Mouse (Mus musculus): Measurements from ENCODE around the gene Agpat4. TPM values are rescaled to one million over a fixed set of nuclear protein-coding genes. Genes with fewer than 3 reads are reported as not detected.

Gene Agpat4
- total and polyA plus RNA-seq, 2 experiments from 2014 or later, result 47.7 to 58.2 TPM

GRCm38 (mm10) chr17:12168536-12168935 is 50.0 kb downstream of the Agpat4 start:
- TF ChIP-seq CTCF (IDR thresholded peaks at IDR 0.05), result no peak
- WGBS, result 19% methylated on average over 10 of the region's 10 CpGs
- Histone ChIP-seq H3K4me1 (ENCODE audit: insufficient read depth, low read length) (peaks cover 17% of the 10 kb centered on the region; the same call in 1 of the 2 replicates), H3K9me3 (ENCODE audit: low read length) (no peaks in the 10 kb centered on the region), H3K4me2 (ENCODE audit: low read depth, low read length, poor library complexity, severe bottlenecking) (no peak overlapping the region), H3K4me3 (ENCODE audit: low read depth, low read length) (no peak overlapping the region), H3K27me3 (ENCODE audit: insufficient read depth, low read length) (no peaks in the 10 kb centered on the region), H3K36me3 (ENCODE audit: insufficient read depth, low read length) (no peaks in the 10 kb centered on the region), H3K9ac (replicated peaks; ENCODE audit: low read length, poor library complexity, severe bottlenecking) (no peak overlapping the region), H3K27ac (ENCODE audit: low read depth, low read length) (0 out of 2 replicates have a peak overlapping the region, but pooled peaks have one; percentile 18)
- peak; percentile 90 for DNase-seq (ENCODE audit: low spot score)
- ATAC-seq (ENCODE audit: low FRiP score), result peak; percentile 69

GRCm38 (mm10) chr17:12169326-12169836 is 50.9 kb downstream of the Agpat4 start:
- H3K27ac ChIP-seq (ENCODE audit: low read depth, low read length), result no peak overlapping the region
- no peaks in the 10 kb centered on the region for H3K9me3 ChIP-seq (ENCODE audit: low read length)
- no peak overlapping the region for H3K9ac ChIP-seq (replicated peaks; ENCODE audit: low read length, poor library complexity, severe bottlenecking)
- H3K4me2 ChIP-seq (ENCODE audit: low read depth, low read length, poor library complexity, severe bottlenecking), result no peak overlapping the region
- H3K27me3 ChIP-seq (ENCODE audit: insufficient read depth, low read length), result no peaks in the 10 kb centered on the region
- no peak for TF ChIP-seq CTCF (IDR thresholded peaks at IDR 0.05)
- WGBS, result 72% methylated on average over 12 of the region's 12 CpGs
- 0 out of 2 replicates have a peak, but pooled peaks cover 13% of the 10 kb centered on the region for H3K4me1 ChIP-seq (ENCODE audit: insufficient read depth, low read length)
- DNase-seq (ENCODE audit: low spot score), result peak; percentile 47
- no peaks in the 10 kb centered on the region for H3K36me3 ChIP-seq (ENCODE audit: insufficient read depth, low read length)
- H3K4me3 ChIP-seq (ENCODE audit: low read depth, low read length), result no peak overlapping the region
- ATAC-seq (ENCODE audit: low FRiP score), result no peak

- H3K4me1 ChIP-seq (ENCODE audit: insufficient read depth, low read length), result 0 out of 2 replicates have a peak, but pooled peaks cover 13% of the 10 kb centered on the region
- no peaks in the 10 kb centered on the region for H3K27me3 ChIP-seq (ENCODE audit: insufficient read depth, low read length)
- H3K9ac ChIP-seq (replicated peaks; ENCODE audit: low read length, poor library complexity, severe bottlenecking), result no peak overlapping the region
- no peak overlapping the region for H3K27ac ChIP-seq (ENCODE audit: low read depth, low read length)
- no peaks in the 10 kb centered on the region for H3K36me3 ChIP-seq (ENCODE audit: insufficient read depth, low read length)
- no peak overlapping the region for H3K4me2 ChIP-seq (ENCODE audit: low read depth, low read length, poor library complexity, severe bottlenecking)
- H3K9me3 ChIP-seq (ENCODE audit: low read length), result no peaks in the 10 kb centered on the region
- ATAC-seq (ENCODE audit: low FRiP score) (no peak), DNase-seq (ENCODE audit: low spot score) (no peak)
- WGBS, result 69% methylated on average over 7 of the region's 7 CpGs
- no peak overlapping the region for H3K4me3 ChIP-seq (ENCODE audit: low read depth, low read length)
- TF ChIP-seq CTCF (IDR thresholded peaks at IDR 0.05), result no peak
These were observed 52.4 kb downstream of the Agpat4 start for GRCm38 (mm10) chr17:12170791-12171497.

- DNase-seq (ENCODE audit: low spot score), result no peak
- Histone ChIP-seq H3K27me3 (ENCODE audit: insufficient read depth, low read length) (no peaks in the 10 kb centered on the region), H3K36me3 (ENCODE audit: insufficient read depth, low read length) (no peaks in the 10 kb centered on the region), H3K4me2 (ENCODE audit: low read depth, low read length, poor library complexity, severe bottlenecking) (no peak overlapping the region), H3K4me1 (ENCODE audit: insufficient read depth, low read length) (0 out of 2 replicates have a peak, but pooled peaks cover 13% of the 10 kb centered on the region), H3K4me3 (ENCODE audit: low read depth, low read length) (no peak overlapping the region), H3K9ac (replicated peaks; ENCODE audit: low read length, poor library complexity, severe bottlenecking) (no peak overlapping the region), H3K27ac (ENCODE audit: low read depth, low read length) (no peak overlapping the region), H3K9me3 (ENCODE audit: low read length) (no peaks in the 10 kb centered on the region)
- TF ChIP-seq CTCF (IDR thresholded peaks at IDR 0.05), result no peak
- no peak for ATAC-seq (ENCODE audit: low FRiP score)
- WGBS, result 86% methylated on average over 2 of the region's 2 CpGs
These were observed 53.2 kb downstream of the Agpat4 start for GRCm38 (mm10) chr17:12171666-12172065.

- DNase-seq (ENCODE audit: low spot score), result no peak
- Histone ChIP-seq H3K27me3 (ENCODE audit: insufficient read depth, low read length) (no peaks in the 10 kb centered on the region), H3K9me3 (ENCODE audit: low read length) (peaks cover 5% of the 10 kb centered on the region; the same call in 1 of the 2 replicates), H3K4me3 (ENCODE audit: low read depth, low read length) (no peak overlapping the region), H3K9ac (replicated peaks; ENCODE audit: low read length, poor library complexity, severe bottlenecking) (no peak overlapping the region), H3K27ac (ENCODE audit: low read depth, low read length) (no peak overlapping the region), H3K36me3 (ENCODE audit: insufficient read depth, low read length) (no peaks in the 10 kb centered on the region), H3K4me1 (ENCODE audit: insufficient read depth, low read length) (0 out of 2 replicates have a peak, but pooled peaks cover 3% of the 10 kb centered on the region), H3K4me2 (ENCODE audit: low read depth, low read length, poor library complexity, severe bottlenecking) (no peak overlapping the region)
- TF ChIP-seq CTCF (IDR thresholded peaks at IDR 0.05), result no peak
- 98% methylated on average over 5 of the region's 5 CpGs for WGBS
- no peak for ATAC-seq (ENCODE audit: low FRiP score)
These were observed 55.7 kb downstream of the Agpat4 start for GRCm38 (mm10) chr17:12174221-12174620.

GRCm38 (mm10) chr17:12174896-12175295 is 56.4 kb downstream of the Agpat4 start:
- 72% methylated on average over 7 of the region's 7 CpGs for WGBS
- Histone ChIP-seq H3K36me3 (ENCODE audit: insufficient read depth, low read length) (no peaks in the 10 kb centered on the region), H3K4me1 (ENCODE audit: insufficient read depth, low read length) (no peaks in the 10 kb centered on the region), H3K9me3 (ENCODE audit: low read length) (peaks cover 5% of the 10 kb centered on the region; the same call in 1 of the 2 replicates), H3K4me2 (ENCODE audit: low read depth, low read length, poor library complexity, severe bottlenecking) (no peak overlapping the region), H3K9ac (replicated peaks; ENCODE audit: low read length, poor library complexity, severe bottlenecking) (no peak overlapping the region), H3K4me3 (ENCODE audit: low read depth, low read length) (no peak overlapping the region), H3K27ac (ENCODE audit: low read depth, low read length) (no peak overlapping the region), H3K27me3 (ENCODE audit: insufficient read depth, low read length) (no peaks in the 10 kb centered on the region)
- no peak for TF ChIP-seq CTCF (IDR thresholded peaks at IDR 0.05)
- ATAC-seq (ENCODE audit: low FRiP score) (no peak), DNase-seq (ENCODE audit: low spot score) (no peak)
